Mouse (Mus musculus): ENCODE results near the gene Gm5105. TPM values are rescaled to one million over a fixed set of nuclear protein-coding genes. Genes with fewer than 3 reads are reported as not detected.
A peak's percentile ranks its signal among the peaks of the same experiment; 100 is the strongest.

Gene Gm5105
- total RNA-seq (2014; rRNA removed) (not detected in 2 replicates), polyA plus RNA-seq (2015; fragmentation: Nextera tagmentation; extraction: Ambion mirVana) (0.11 and 0.12 TPM in 2 replicates)

GRCm38 (mm10) chr3:138067288-138067687, at the start of gene Gm5105:
Gene Gm5105, minus strand, starts transcription at chr3:138067388.
- 95% methylated on average over 12 of the region's 12 CpGs for WGBS
- no peak within 1 kb of the TSS for H3K9ac ChIP-seq (replicated peaks; ENCODE audit: low read length, poor library complexity, severe bottlenecking)
- ATAC-seq (ENCODE audit: low FRiP score), result no peak

DNA sequence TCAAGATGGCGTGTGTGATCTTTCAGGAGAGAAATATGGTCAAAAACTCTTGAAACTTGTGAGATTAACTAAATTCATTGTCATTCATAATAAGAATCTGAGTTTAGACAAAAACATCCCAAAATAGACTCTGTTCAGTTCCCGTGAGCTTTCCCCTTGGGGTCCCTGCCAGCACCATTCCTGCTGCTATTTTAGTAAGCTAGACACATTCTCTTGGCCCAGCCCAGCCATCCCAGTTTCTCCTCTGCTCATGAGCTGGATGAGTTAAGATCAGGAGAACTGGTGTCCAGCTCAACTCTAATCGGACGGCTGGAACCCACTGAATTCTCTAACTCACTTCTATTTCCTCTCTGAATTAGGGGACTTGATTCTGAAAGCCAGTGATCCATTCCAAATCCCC, 49.7 kb upstream of the Gm5105 start:
- Histone ChIP-seq H3K9me3 (ENCODE audit: low read length) (no peaks in the 10 kb centered on the region), H3K36me3 (ENCODE audit: insufficient read depth, low read length) (no peaks in the 10 kb centered on the region), H3K27ac (ENCODE audit: low read depth, low read length) (no peak overlapping the region), H3K4me2 (ENCODE audit: low read depth, low read length, poor library complexity, severe bottlenecking) (no peak overlapping the region), H3K4me3 (ENCODE audit: low read depth, low read length) (no peak overlapping the region), H3K4me1 (ENCODE audit: insufficient read depth, low read length) (no peaks in the 10 kb centered on the region), H3K9ac (replicated peaks; ENCODE audit: low read length, poor library complexity, severe bottlenecking) (no peak overlapping the region), H3K27me3 (ENCODE audit: insufficient read depth, low read length) (no peaks in the 10 kb centered on the region)
- WGBS, result 86% methylated on average over 4 of the region's 4 CpGs
- DNase-seq (ENCODE audit: low spot score), result no peak
- no peak for TF ChIP-seq CTCF (IDR thresholded peaks at IDR 0.05)
- no peak for ATAC-seq (ENCODE audit: low FRiP score)

More at GRCm38 (mm10) chr3:138067288-138067687, at the start of gene Gm5105:
- Histone ChIP-seq H3K27ac (ENCODE audit: low read depth, low read length) (no peak within 1 kb of the TSS), H3K4me2 (ENCODE audit: low read depth, low read length, poor library complexity, severe bottlenecking) (no peak within 1 kb of the TSS), H3K27me3 (ENCODE audit: insufficient read depth, low read length) (no peaks in the 10 kb centered on the region), H3K9me3 (ENCODE audit: low read length) (no peaks in the 10 kb centered on the region), H3K36me3 (ENCODE audit: insufficient read depth, low read length) (no peaks in the 10 kb centered on the region), H3K4me3 (ENCODE audit: low read depth, low read length) (no peak within 1 kb of the TSS), H3K4me1 (ENCODE audit: insufficient read depth, low read length) (no peaks in the 10 kb centered on the region)
- no peak for DNase-seq (ENCODE audit: low spot score)
- TF ChIP-seq CTCF (IDR thresholded peaks at IDR 0.05), result no peak

GRCm38 (mm10) chr3:138114106-138114505, 46.9 kb upstream of the Gm5105 start:
- Histone ChIP-seq H3K27ac (ENCODE audit: low read depth, low read length) (no peak overlapping the region), H3K4me3 (ENCODE audit: low read depth, low read length) (no peak overlapping the region), H3K27me3 (ENCODE audit: insufficient read depth, low read length) (no peaks in the 10 kb centered on the region), H3K36me3 (ENCODE audit: insufficient read depth, low read length) (no peaks in the 10 kb centered on the region), H3K9me3 (ENCODE audit: low read length) (no peaks in the 10 kb centered on the region), H3K9ac (replicated peaks; ENCODE audit: low read length, poor library complexity, severe bottlenecking) (no peak overlapping the region), H3K4me1 (ENCODE audit: insufficient read depth, low read length) (no peaks in the 10 kb centered on the region), H3K4me2 (ENCODE audit: low read depth, low read length, poor library complexity, severe bottlenecking) (no peak overlapping the region)
- WGBS, result 85% methylated on average over 17 of the region's 17 CpGs
- TF ChIP-seq CTCF (IDR thresholded peaks at IDR 0.05), result no peak
- no peak for ATAC-seq (ENCODE audit: low FRiP score)
- no peak for DNase-seq (ENCODE audit: low spot score)

DNA sequence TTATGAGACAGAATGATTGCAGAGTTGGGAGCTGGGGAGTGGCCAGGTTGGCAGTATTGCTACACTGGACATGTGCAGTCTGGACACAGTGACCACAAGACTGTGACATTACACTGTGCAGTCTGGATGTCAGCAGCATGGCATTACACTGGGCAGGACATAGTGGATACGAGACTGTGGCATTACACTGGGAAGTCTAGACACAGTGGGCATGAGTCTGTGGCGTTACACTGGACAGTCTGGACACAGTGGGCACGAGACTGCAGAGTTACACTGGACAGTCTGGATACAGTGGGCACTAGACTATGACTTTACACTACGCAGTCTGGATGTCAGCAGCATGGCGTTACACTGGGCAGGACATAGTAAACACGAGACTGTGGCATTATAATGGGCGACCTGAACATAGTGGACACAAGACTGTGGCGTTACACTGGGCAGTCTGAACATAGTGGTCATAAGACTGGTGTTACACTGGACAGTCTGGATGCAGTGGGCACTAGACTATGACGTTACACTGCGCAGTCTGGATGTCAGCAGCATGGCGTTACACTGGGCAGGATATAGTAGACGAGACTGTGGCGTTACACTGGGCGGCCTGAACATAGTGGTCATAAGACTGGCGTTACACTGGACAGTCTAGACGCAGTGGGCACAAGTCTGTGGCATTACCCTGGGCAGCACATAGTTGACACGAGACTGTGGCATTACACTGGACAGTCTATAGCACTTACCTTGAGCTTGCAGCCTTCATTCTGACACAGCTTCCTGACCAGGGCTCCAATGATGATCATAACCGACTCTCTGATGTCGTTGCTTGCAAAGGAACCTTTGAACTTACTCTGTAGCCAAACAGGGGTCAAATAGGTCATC, 44.0 kb upstream of the Gm5105 start:
- H3K9me3 ChIP-seq (ENCODE audit: low read length), result no peaks in the 10 kb centered on the region
- 92% methylated on average over 19 of the region's 19 CpGs for WGBS
- no peak overlapping the region for H3K27ac ChIP-seq (ENCODE audit: low read depth, low read length)
- no peak overlapping the region for H3K4me2 ChIP-seq (ENCODE audit: low read depth, low read length, poor library complexity, severe bottlenecking)
- peaks cover 3% of the 10 kb centered on the region; the same call in 1 of the 2 replicates for H3K36me3 ChIP-seq (ENCODE audit: insufficient read depth, low read length)
- TF ChIP-seq CTCF (IDR thresholded peaks at IDR 0.05), result no peak
- H3K27me3 ChIP-seq (ENCODE audit: insufficient read depth, low read length), result no peaks in the 10 kb centered on the region
- no peaks in the 10 kb centered on the region for H3K4me1 ChIP-seq (ENCODE audit: insufficient read depth, low read length)
- ATAC-seq (ENCODE audit: low FRiP score) (0 out of 2 replicates have a peak, but pooled peaks have one; percentile 27), DNase-seq (ENCODE audit: low spot score) (no peak)
- H3K4me3 ChIP-seq (ENCODE audit: low read depth, low read length), result no peak overlapping the region
- no peak overlapping the region for H3K9ac ChIP-seq (replicated peaks; ENCODE audit: low read length, poor library complexity, severe bottlenecking)

- H3K27me3 ChIP-seq (ENCODE audit: insufficient read depth, low read length), result no peaks in the 10 kb centered on the region
- no peaks in the 10 kb centered on the region for H3K9me3 ChIP-seq (ENCODE audit: low read length)
- no peak overlapping the region for H3K4me2 ChIP-seq (ENCODE audit: low read depth, low read length, poor library complexity, severe bottlenecking)
- WGBS, result 96% methylated on average over 10 of the region's 10 CpGs
- peaks cover 3% of the 10 kb centered on the region; the same call in 1 of the 2 replicates for H3K36me3 ChIP-seq (ENCODE audit: insufficient read depth, low read length)
- no peak overlapping the region for H3K9ac ChIP-seq (replicated peaks; ENCODE audit: low read length, poor library complexity, severe bottlenecking)
- ATAC-seq (ENCODE audit: low FRiP score), result no peak
- no peak for DNase-seq (ENCODE audit: low spot score)
- no peak overlapping the region for H3K4me3 ChIP-seq (ENCODE audit: low read depth, low read length)
- TF ChIP-seq CTCF (IDR thresholded peaks at IDR 0.05), result no peak
- no peaks in the 10 kb centered on the region for H3K4me1 ChIP-seq (ENCODE audit: insufficient read depth, low read length)
- H3K27ac ChIP-seq (ENCODE audit: low read depth, low read length), result no peak overlapping the region
These were observed 39.7 kb upstream of the Gm5105 start for GRCm38 (mm10) chr3:138106887-138107286.

DNA sequence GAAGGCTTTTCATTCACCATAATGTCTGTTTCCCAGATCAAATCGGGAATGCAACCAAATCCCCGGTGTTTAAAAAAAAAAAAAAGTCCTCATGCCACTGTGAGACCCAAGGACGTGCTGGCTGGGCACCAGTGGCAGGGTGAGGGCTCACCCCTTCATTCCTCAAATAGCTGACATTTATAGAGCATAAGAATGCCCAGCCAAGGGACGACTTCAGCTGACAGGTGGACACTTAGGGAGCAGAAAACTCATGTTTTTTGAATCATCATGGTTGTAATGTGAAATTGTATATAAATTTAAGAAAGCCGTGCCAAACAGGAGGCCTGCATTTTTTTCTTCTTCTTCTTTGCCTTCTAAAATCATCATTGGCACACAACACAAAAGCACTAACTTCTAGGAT, 37.9 kb upstream of the Gm5105 start:
- Histone ChIP-seq H3K27me3 (ENCODE audit: insufficient read depth, low read length) (no peaks in the 10 kb centered on the region), H3K36me3 (ENCODE audit: insufficient read depth, low read length) (peaks cover 3% of the 10 kb centered on the region; the same call in 1 of the 2 replicates), H3K4me3 (ENCODE audit: low read depth, low read length) (no peak overlapping the region), H3K4me2 (ENCODE audit: low read depth, low read length, poor library complexity, severe bottlenecking) (no peak overlapping the region), H3K27ac (ENCODE audit: low read depth, low read length) (no peak overlapping the region), H3K4me1 (ENCODE audit: insufficient read depth, low read length) (no peaks in the 10 kb centered on the region), H3K9ac (replicated peaks; ENCODE audit: low read length, poor library complexity, severe bottlenecking) (no peak overlapping the region), H3K9me3 (ENCODE audit: low read length) (no peaks in the 10 kb centered on the region)
- 64% methylated on average over 5 of the region's 5 CpGs for WGBS
- DNase-seq (ENCODE audit: low spot score) (no peak), ATAC-seq (ENCODE audit: low FRiP score) (no peak)
- no peak for TF ChIP-seq CTCF (IDR thresholded peaks at IDR 0.05)

Measured in midbrain, postnatal 0 days (tissue).